Mouse (Mus musculus) testis, adult 2 months (tissue): Measurements from ENCODE around the gene Slamf7.

ENCODE experiments used
- CTCF ChIP-seq: fragments of 200-500 bp; IDR thresholded peaks from 2 replicates; pipeline ENCODE4 v1.5.1; 2012; ENCODE audit warnings: low read depth, mild to moderate bottlenecking, inconsistent platforms, low read length, moderate library complexity; ENCODE audit not compliant: control insufficient read depth, insufficient read depth, insufficient replicate concordance
- POLR2A ChIP-seq: fragments of 200-500 bp; IDR thresholded peaks from 2 replicates; pipeline ENCODE4 v1.6.1; 2012; ENCODE audit warnings: low read depth, mild to moderate bottlenecking, inconsistent platforms, low read length, moderate library complexity; ENCODE audit not compliant: control insufficient read depth

DNA sequence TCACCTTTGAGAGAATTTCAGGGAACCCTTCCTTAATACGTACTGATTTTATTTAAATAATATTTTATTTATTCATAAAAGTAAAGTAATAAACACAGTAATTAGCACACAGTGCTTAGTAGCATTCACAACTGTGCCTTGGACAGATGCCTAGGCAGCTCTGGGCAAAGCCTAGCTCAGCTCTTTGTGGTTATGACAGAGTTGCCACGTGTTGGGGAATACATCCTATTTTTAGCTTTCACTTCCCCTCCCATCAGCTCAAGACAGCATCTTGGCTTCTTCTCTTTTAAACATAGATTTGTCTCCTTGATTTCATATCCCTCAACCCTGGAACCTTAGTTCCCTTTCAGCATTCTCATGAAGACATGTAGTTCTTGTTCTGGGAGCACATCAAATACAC is 21.4 kb downstream of the Slamf7 start:
- TF ChIP-seq POLR2A (no peak), CTCF (no peak)
